Mouse (Mus musculus) embryonic facial prominence, embryonic 15.5 days (tissue): ENCODE data around the gene Usp36. TPM values are rescaled to one million over a fixed set of nuclear protein-coding genes. Genes with fewer than 3 reads are reported as not detected.

Experiments
- ATAC-seq: fragments of 200-750 bp; cut with Nextera tagmentation; 2 replicates; pipeline ENCODE4 v1.8.0; 2017; ENCODE audit warnings: low read depth, moderate TSS enrichment; ENCODE audit not compliant: insufficient number of reproducible peaks, low FRiP score, low TSS enrichment
- H3K27ac ChIP-seq: fragments of 300-500 bp; sonication (generic); replicated peaks from 2 replicates; pipeline ENCODE4 v1.5.1; 2015; ENCODE audit warnings: mild to moderate bottlenecking, inconsistent platforms
- H3K27me3 ChIP-seq: fragments of 300-500 bp; sonication (generic); 2 replicates; pipeline ENCODE4 v1.6.1; 2015; ENCODE audit warnings: inconsistent platforms
- H3K36me3 ChIP-seq: fragments of 300-500 bp; sonication (generic); 2 replicates; pipeline ENCODE4 v1.6.1; 2015; ENCODE audit warnings: mild to moderate bottlenecking, inconsistent platforms
- H3K4me1 ChIP-seq: fragments of 300-500 bp; sonication (generic); 2 replicates; pipeline ENCODE4 v1.6.1; 2015; ENCODE audit warnings: inconsistent platforms
- H3K4me2 ChIP-seq: fragments of 300-500 bp; sonication (generic); replicated peaks from 2 replicates; pipeline ENCODE4 v1.6.1; 2015; ENCODE audit warnings: mild to moderate bottlenecking, inconsistent platforms
- H3K4me3 ChIP-seq: fragments of 300-500 bp; sonication (generic); replicated peaks from 2 replicates; pipeline ENCODE4 v1.5.1; 2015; ENCODE audit warnings: mild to moderate bottlenecking, inconsistent platforms
- H3K9ac ChIP-seq: fragments of 300-500 bp; sonication (generic); 2 replicates; pipeline ENCODE4 v1.6.1; 2015; ENCODE audit warnings: inconsistent platforms
- H3K9me3 ChIP-seq: fragments of 300-500 bp; sonication (generic); replicated peaks from 2 replicates; pipeline ENCODE4 v1.6.1; 2016; ENCODE audit warnings: inconsistent platforms
- WGBS: fragments of 180-500 bp; shearing (Covaris S2); methylation state at CpG from one replicate; pipeline ENCODE4 v1.1.7; 2015; 5-methylcytosine and 5-hydroxymethylcytosine counted together
- polyA plus RNA-seq: library from polyadenylated mRNA; unstranded; fragments of >200 nt; fragmentation: Nextera tagmentation; extraction: Ambion mirVana; gene quantifications from 2 replicates; pipeline ENCODE4 v1.2.1, GENCODE M21; 2015

The Usp36 gene
- polyA plus RNA-seq: 23.2 and 25.4 TPM in 2 replicates

DNA sequence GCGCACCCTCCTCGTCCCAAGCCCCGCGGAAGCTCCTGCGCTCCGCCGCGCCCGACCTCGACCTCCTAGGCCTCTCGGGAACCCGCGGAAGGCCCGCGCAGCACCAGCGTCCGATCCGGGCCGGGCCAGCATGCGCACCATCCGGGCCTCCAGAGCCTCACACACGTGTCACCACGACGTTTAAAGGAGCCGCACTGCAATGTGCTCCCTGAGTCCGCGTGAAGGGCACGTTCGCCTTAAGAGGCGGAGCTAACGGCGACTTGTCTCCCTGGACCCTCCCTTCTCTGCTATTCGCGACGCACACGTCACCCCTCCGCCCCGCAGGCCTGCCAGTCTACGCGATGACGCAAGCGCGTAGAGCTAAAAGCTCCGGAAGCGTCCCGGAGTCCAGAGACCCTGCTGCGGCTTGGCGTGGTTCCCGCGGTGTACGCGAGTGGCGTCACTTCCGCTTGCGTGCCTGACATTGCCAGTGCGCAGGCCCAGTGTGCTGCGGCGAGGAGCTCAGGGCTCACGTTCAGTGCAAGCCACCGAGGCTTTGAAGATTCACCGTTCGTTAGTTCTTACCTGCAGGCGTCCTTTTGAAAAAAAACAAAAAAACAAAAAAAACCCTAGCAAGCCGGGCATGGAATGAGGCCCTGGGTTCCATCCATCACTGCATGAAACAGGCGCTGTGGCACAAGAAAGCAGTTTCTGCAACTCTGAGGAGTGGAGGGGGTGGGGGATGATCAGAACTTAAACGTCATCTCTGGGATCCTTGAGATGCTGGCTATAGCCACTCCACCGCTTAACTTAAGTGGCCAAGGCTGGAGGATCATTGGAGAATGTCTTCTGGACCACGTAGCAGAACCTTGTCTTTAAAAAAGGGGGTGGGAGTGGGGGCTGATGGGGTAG lies at the start of gene Usp36:
Usp36 (minus strand) TSS at position 246 of the 891 bp plus-strand sequence.
- ATAC-seq: peak; percentile 99
- Histone ChIP-seq H3K9me3 (no peaks in the 10 kb centered on the region), H3K4me1 (peaks cover 15% of the 10 kb centered on the region), H3K4me2 (peak within 1 kb of the TSS; percentile 86), H3K27ac (peak within 1 kb of the TSS; percentile 92), H3K27me3 (no peaks in the 10 kb centered on the region), H3K36me3 (peaks cover 23% of the 10 kb centered on the region), H3K4me3 (peak within 1 kb of the TSS; percentile 96), H3K9ac (peak within 1 kb of the TSS; percentile 88)
- WGBS: under 1% methylated on average over 68 of the region's 68 CpGs

- Histone ChIP-seq H3K27me3 (no peaks in the 10 kb centered on the region), H3K36me3 (peaks cover 10% of the 10 kb centered on the region; the same call in 1 of the 2 replicates), H3K4me1 (peaks cover 40% of the 10 kb centered on the region), H3K4me3 (no peak overlapping the region), H3K4me2 (no peak overlapping the region), H3K9ac (no peak overlapping the region), H3K9me3 (no peaks in the 10 kb centered on the region), H3K27ac (no peak overlapping the region)
- ATAC-seq: no peak
- 64% methylated on average over 8 of the region's 8 CpGs for WGBS
Measured at GRCm38 (mm10) chr11:118337491-118338168, 47.6 kb upstream of the Usp36 start.

DNA sequence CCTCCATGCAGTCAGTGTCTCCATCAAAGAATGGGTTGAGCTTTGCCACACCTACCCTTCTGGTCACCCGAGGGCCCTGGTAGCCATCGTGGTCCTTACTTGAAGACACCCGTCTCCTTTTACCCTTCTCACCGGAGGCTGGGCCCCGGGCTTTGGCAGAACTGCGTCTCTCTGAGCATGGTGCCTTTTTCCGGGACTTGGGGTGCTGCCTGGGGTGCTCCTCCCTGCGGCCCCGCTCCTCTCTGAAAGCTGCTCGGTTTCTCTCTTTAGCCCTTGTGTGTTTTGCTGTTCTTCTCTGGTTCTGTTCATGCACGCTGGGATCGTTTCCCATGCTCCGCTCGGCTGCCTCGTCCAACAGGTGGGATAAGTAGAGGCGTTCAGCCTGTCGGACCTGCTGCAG lies 43.4 kb upstream of the Usp36 start:
- H3K9me3 ChIP-seq: no peaks in the 10 kb centered on the region
- no peak overlapping the region for H3K4me3 ChIP-seq
- no peak for ATAC-seq
- 67% methylated on average over 17 of the region's 17 CpGs for WGBS
- peak overlapping the region; percentile 55 for H3K27ac ChIP-seq
- H3K4me1 ChIP-seq: peaks cover 36% of the 10 kb centered on the region
- H3K9ac ChIP-seq: no peak overlapping the region
- no peak overlapping the region for H3K4me2 ChIP-seq
- no peaks in the 10 kb centered on the region for H3K27me3 ChIP-seq
- peaks cover 20% of the 10 kb centered on the region for H3K36me3 ChIP-seq

GRCm38 (mm10) chr11:118332376-118332775 lies 42.3 kb upstream of the Usp36 start:
- peaks cover 20% of the 10 kb centered on the region for H3K36me3 ChIP-seq
- ATAC-seq: no peak
- no peaks in the 10 kb centered on the region for H3K27me3 ChIP-seq
- no peaks in the 10 kb centered on the region for H3K9me3 ChIP-seq
- H3K9ac ChIP-seq: no peak overlapping the region
- H3K4me3 ChIP-seq: no peak overlapping the region
- H3K4me1 ChIP-seq: peaks cover 47% of the 10 kb centered on the region
- 77% methylated on average over 11 of the region's 11 CpGs for WGBS
- H3K27ac ChIP-seq: 0 out of 2 replicates have a peak overlapping the region, but pooled peaks have one; percentile 51
- H3K4me2 ChIP-seq: no peak overlapping the region

GRCm38 (mm10) chr11:118330777-118331176 lies 40.7 kb upstream of the Usp36 start:
- Histone ChIP-seq H3K4me1 (peaks cover 63% of the 10 kb centered on the region), H3K4me2 (no peak overlapping the region), H3K4me3 (no peak overlapping the region), H3K9me3 (no peaks in the 10 kb centered on the region), H3K9ac (no peak overlapping the region), H3K36me3 (peaks cover 20% of the 10 kb centered on the region), H3K27ac (no peak overlapping the region), H3K27me3 (no peaks in the 10 kb centered on the region)
- WGBS: 96% methylated on average over 16 of the region's 16 CpGs
- ATAC-seq: no peak

GRCm38 (mm10) chr11:118330361-118330760 lies 40.3 kb upstream of the Usp36 start:
- Histone ChIP-seq H3K27ac (no peak overlapping the region), H3K4me2 (no peak overlapping the region), H3K27me3 (no peaks in the 10 kb centered on the region), H3K4me3 (no peak overlapping the region), H3K9me3 (no peaks in the 10 kb centered on the region), H3K36me3 (peaks cover 20% of the 10 kb centered on the region), H3K9ac (no peak overlapping the region), H3K4me1 (peaks cover 66% of the 10 kb centered on the region)
- 91% methylated on average over 14 of the region's 14 CpGs for WGBS
- no peak for ATAC-seq

- Histone ChIP-seq H3K27me3 (no peaks in the 10 kb centered on the region), H3K4me1 (peaks cover 68% of the 10 kb centered on the region), H3K27ac (peak overlapping the region; percentile 89; the same call in 1 of the 2 replicates), H3K4me2 (no peak overlapping the region), H3K4me3 (no peak overlapping the region), H3K36me3 (peaks cover 20% of the 10 kb centered on the region), H3K9me3 (no peaks in the 10 kb centered on the region), H3K9ac (no peak overlapping the region)
- ATAC-seq: no peak
- 85% methylated on average over 5 of the region's 5 CpGs for WGBS
Measured at GRCm38 (mm10) chr11:118328947-118329346, 38.9 kb upstream of the Usp36 start.

- H3K9ac ChIP-seq: no peak overlapping the region
- 85% methylated on average over 6 of the region's 6 CpGs for WGBS
- H3K27me3 ChIP-seq: no peaks in the 10 kb centered on the region
- H3K4me2 ChIP-seq: no peak overlapping the region
- peak overlapping the region; percentile 89 for H3K27ac ChIP-seq
- peaks cover 19% of the 10 kb centered on the region for H3K36me3 ChIP-seq
- no peaks in the 10 kb centered on the region for H3K9me3 ChIP-seq
- no peak for ATAC-seq
- H3K4me3 ChIP-seq: no peak overlapping the region
- H3K4me1 ChIP-seq: peaks cover 68% of the 10 kb centered on the region
Measured at GRCm38 (mm10) chr11:118328511-118328910, 38.5 kb upstream of the Usp36 start.

- Histone ChIP-seq H3K27me3 (no peaks in the 10 kb centered on the region), H3K27ac (peak overlapping the region; percentile 89), H3K9ac (peak overlapping the region; percentile 10), H3K4me2 (peak overlapping the region; percentile 37), H3K9me3 (no peaks in the 10 kb centered on the region), H3K4me3 (peak overlapping the region; percentile 15; the same call in 1 of the 2 replicates), H3K36me3 (peaks cover 7% of the 10 kb centered on the region), H3K4me1 (peaks cover 70% of the 10 kb centered on the region)
- 34% methylated on average over 24 of the region's 24 CpGs for WGBS
- peak; percentile 83 for ATAC-seq
Measured at GRCm38 (mm10) chr11:118326991-118327971, 37.2 kb upstream of the Usp36 start.

GRCm38 (mm10) chr11:118326491-118326890 lies 36.4 kb upstream of the Usp36 start:
- Histone ChIP-seq H3K9me3 (no peaks in the 10 kb centered on the region), H3K27me3 (no peaks in the 10 kb centered on the region), H3K27ac (peak overlapping the region; percentile 89), H3K4me3 (no peak overlapping the region), H3K4me2 (no peak overlapping the region), H3K9ac (no peak overlapping the region), H3K4me1 (peaks cover 70% of the 10 kb centered on the region), H3K36me3 (peaks cover 7% of the 10 kb centered on the region)
- WGBS: 80% methylated on average over 4 of the region's 4 CpGs
- no peak for ATAC-seq
